Mouse (Mus musculus) adrenal gland, adult (tissue): ENCODE data around the gene Gm49368.
A peak's percentile ranks its signal among the peaks of the same experiment; 100 is the strongest.
"Not testable (repeated sequence)": the region's sequence is repeated elsewhere in the genome, so short reads cannot be mapped to it uniquely, and the experiment has no call there.

Experiments used
- DNase-seq, 2 experiments: peaks; one replicate each; pipeline ENCODE4 v3.0.0; 2022 to 2023; ENCODE audit warnings: low spot score in 1 of 2; ENCODE audit not compliant: inconsistent age in 2 of 2

Gene Gm49368

DNA sequence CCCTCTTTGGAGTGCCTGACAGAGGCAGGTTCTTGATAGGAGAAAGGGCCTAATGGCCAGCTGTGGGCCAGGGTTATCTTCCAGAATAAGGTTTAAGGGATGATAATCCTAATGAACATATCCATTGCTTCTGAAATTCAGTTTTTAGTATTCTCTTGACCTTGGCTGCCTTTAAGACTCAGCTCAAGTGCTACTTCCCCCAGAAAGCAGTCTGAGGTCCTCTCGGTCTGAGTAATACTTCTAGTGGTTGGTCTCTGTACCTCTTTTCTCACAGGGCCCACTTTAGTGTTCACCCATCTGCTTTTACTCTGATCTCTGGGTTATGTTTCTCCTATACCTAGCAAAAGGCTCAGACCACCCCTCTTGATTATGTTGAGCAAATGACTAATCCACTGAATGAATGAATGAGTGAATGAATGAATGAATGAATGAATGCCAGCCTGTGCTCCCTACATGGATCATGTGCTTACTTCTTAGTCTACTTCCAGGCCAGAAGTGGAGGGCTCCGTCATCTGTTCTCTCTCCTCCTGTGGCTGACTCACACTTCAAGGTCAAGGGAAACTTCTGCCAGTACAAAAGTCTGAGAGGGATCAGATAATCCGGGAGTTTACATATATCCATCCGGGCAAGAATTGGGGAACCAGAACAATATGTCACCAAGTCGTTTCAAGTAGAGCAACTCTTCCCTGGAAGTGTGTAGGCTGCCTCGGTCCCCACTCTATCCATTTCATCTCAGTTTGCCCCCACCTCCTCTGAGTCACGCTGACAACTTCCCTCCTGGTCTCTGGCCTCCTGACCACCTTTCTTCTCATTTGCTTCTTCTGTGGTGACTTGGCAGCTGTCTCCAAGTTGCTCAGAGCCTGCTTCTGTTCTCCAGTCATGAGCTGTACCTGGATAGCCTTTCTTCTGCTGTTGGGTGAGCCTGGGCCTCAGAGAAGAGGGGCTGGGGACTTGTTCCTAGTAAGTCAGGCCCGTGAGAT lies 66.5 kb downstream of the Gm49368 start, which contains the start of gene Itgax:
TSS of gene Itgax (plus strand) at position 807 of the 980 bp plus-strand sequence.
- DNase-seq, result peak; percentile 71 to 82

DNA sequence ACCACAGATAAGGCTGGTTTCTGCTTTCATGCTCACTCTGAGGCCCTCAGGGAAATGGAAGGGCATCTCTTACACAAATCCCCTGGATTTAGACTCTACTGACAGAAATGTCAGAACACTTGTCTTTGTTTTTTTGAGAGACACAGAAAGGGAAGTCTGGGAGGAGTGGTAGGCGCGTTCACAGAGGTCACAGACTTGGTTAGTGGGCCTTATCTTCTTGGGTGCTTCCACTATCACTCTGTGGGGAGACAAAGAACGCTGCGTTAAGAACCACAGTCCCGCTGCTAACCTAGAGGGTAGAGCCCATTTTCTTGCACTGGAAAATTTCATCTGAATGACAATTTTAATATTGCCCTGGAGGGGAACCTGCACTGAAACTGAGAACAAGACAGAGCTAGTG lies 69.7 kb downstream of the Gm49368 start:
- no peak for DNase-seq

DNA sequence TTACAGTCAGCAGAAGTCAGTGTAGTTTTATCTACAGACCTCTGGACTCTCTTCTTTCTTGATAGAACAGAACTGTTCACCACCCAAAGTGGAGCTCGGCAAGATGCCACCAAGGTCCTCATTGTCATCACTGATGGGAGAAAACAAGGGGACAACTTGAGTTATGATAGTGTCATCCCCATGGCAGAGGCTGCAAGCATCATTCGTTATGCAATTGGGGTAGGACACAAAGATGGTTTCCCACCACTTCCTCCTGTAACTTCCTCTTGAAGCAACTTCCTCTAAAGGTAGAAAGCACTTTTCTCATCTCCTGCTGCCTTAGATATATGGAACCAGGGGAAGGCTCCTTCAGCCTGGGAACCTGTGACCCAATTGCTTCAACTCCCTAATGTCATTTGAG lies 71.1 kb downstream of the Gm49368 start:
- no peak for DNase-seq

DNA sequence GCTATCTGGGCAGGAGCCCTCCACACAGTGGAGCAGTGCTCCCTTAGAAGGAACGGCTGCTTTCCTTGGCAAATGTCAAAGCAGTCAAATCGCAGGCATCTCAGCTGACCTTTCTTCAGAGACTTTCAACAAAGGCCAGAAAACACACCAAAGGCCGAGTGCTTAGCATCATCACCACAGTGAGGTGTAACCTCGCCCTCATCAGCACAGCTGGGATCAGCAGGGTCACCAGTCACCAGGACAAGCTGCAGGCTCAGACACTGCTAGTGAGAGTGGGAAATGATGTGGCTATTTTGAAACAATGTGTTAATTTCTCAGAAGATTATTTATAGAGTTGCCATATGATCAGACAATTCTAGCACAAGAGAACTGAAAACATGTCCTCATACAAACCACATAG lies 74.4 kb downstream of the Gm49368 start:
- DNase-seq, result no peak

DNA sequence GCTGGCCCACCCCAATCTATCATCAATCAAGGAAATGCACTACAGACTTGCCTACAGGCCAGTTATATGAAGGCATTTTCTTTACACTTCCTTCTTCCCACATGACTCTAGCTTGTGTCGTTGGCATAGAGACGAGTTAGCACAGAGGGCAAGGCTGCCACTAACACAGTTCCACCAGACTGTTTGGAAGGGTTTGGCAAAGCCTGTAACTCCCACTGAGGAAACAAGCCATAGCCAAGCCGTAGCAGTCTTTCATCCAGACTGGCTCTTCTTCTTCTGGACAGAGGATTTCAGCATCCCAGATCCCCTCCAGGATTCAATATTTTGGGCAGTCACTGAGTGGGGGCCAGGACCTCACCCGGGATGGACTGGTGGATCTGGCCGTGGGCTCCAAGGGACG lies 77.1 kb downstream of the Gm49368 start:
- DNase-seq, result no peak

DNA sequence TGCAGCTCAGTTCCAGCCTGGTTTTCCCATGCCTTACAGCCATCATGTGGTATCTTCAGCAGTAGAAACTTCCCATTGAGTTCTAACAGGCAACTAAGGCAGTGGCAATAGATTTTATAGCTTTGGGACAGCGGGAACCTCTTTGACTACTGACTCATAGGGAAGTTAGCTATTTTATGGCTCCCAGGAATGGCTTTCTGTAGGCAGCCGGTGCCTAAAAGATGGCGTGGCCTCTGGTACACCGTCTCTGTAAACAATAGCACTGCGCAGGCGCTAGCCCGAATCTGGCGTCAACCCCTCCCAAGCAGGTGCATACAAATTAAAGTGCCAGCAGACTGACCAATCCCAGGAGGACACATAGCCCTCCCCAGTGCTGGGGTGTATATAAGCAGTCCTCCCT lies 88.5 kb downstream of the Gm49368 start:
- DNase-seq, result no peak

DNA sequence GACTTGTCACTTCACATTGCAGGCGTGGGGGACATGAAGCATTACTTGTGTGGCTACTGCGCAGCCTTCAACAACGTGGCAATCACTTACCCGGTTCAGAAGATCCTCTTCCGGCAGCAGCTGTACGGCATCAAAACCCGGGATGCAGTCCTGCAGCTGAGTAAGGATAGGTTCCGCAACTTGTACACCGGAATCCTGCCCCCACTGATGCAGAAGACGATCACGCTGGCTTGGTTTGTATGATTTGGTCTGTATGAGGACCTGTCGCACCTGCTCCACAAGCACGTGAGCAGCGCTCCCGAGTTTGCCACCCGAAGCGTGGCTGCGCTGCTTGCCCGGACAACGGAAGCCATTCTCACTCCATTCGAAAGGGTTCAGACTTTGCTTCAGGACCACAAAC lies 91.6 kb downstream of the Gm49368 start, which contains the start of gene Itgad:
TSS of gene Itgad (plus strand) at position 301 of the 400 bp plus-strand sequence.
- no peak for DNase-seq

DNA sequence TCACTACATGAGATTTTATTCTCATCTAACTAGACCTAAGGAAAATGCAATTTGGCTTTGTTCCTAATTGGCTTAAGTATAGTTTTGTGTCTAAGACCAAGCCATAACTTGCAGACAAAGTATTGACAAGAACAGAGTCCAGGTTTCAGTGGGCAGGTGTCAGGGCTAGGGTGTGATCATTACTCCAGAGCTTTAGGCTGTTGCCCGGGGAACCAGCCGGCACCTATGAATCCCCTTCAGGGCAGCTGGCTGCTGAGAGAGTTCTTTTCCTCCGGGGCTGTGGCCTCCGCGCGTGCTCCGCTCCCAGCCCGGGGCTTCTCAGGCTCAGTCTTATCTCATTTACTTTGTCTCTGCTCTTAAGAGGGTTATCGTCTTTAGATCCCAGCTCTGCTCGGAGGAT lies 92.4 kb downstream of the Gm49368 start:
- peak in 1 of 2 experiments; percentile 34 for DNase-seq

DNA sequence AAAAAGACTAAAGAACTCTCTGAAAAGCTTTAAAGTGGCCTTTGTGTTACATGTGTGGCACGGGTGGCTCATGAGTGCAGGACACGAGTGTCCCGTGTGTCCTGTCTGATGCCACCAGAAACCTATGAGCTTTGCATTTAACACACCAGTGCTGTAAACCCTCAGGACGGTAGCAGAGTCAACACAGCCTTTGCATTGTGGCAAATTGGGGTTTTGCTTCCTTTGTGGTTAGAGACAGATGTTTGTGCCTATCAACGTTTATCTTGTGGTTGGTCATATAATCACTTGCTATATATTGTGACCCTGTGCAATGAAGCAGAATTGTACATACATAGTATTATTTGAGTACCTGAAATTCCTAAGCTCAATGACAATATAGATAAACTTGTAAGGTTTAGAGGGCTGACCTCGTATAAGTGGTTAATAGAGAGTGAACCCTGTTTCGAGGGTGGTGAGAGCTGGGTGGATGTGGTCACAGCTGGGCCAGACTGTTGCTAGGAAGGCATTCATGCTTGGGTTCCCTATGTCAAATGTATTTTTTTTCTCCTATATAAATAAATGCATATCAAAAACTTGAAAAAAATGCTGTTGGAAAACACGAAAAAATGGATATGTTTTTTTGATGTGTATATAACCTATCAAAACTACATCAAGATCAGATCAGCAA lies 96.3 kb downstream of the Gm49368 start:
- DNase-seq, result not testable (repeated sequence)

DNA sequence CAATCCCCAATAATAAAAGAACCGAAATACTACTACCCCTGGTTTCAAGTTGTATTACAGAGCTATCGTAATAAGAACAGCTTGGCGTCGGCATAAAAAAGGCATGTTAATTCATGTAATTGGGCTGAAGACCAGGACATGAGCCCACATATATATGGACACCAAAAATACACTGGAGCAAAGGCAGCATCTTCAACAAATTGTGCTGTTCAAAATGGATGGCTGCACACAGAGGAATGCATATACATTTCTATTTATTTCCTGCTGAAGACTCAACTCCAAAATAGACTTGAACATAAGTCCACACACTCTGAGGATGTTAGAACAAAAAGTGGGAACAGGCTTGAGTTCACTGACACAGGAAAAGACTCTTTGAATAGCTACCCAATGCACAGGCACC lies 101.5 kb downstream of the Gm49368 start:
- DNase-seq, result no peak

DNA sequence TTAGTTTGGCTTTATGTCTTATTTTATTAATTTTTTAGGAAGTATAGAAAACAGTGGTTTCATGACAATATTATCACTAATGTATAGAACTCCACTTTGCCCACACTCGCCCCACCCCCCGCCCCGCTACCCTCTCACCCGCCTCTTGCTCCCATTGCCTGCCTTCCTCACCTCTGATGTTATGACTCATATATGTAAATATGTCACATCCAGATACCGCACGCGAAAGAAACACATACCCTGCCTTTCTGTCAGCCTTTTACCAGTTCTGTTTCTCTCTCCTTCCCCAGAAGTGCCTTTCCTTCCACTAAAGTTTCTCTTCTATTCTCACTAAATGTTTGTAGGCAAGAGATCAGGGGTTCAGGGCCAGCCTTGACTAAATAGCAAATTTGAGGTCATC lies 103.9 kb downstream of the Gm49368 start:
- no peak for DNase-seq

DNA sequence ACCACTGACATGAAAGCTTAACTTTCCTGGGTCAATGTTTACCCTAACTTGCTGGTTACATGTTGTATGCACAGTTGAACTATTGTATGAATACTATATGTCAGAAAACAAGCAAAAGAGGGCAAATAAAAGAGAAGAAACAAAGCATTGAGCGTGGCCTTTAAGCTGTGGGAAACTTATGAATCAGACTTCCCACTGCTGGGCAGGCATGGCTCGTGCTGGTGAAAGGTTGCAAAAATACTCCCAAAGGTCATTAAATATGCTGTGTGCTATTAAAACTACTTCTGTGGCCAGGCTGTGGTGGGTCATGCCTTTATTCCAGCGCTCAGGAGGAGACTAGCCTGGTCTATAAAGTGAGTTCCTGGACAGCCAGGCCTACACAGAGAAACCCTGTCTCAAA lies 107.5 kb downstream of the Gm49368 start:
- DNase-seq, result peak; percentile 25 to 59
